Mouse (Mus musculus): Measurements from ENCODE around the gene Gm10447. TPM values are rescaled to one million over a fixed set of nuclear protein-coding genes. Genes with fewer than 3 reads are reported as not detected.

Gene Gm10447
- polyA plus RNA-seq, 1 experiment from 2014 or later: not detected

GRCm38 (mm10) chr11:53493243-53493955 is 36.5 kb upstream of the Gm10447 start:
- Histone ChIP-seq H3K9ac (ENCODE audit: low read depth, low read length) (no peak overlapping the region), H3K4me3 (ENCODE audit: low read depth, low read length) (no peak overlapping the region), H3K4me2 (no peak overlapping the region), H3K36me3 (ENCODE audit: control insufficient read depth, insufficient read depth, low read length) (no peaks in the 10 kb centered on the region), H3K4me1 (ENCODE audit: control insufficient read depth, insufficient read depth, low read length) (peaks cover 12% of the 10 kb centered on the region), H3K27ac (ENCODE audit: low read depth, low read length) (0 out of 2 replicates have a peak overlapping the region, but pooled peaks have one; percentile 41), H3K9me3 (replicated peaks; ENCODE audit: control insufficient read depth, low read length) (no peaks in the 10 kb centered on the region), H3K27me3 (ENCODE audit: control insufficient read depth, insufficient read depth, low read length) (no peaks in the 10 kb centered on the region)
- no peak for ATAC-seq (replicated peaks; ENCODE audit: insufficient number of reproducible peaks, low FRiP score, low TSS enrichment)
- 28% methylated on average over 3 of the region's 3 CpGs for WGBS (ENCODE audit: insufficient replicate concordance)

DNA sequence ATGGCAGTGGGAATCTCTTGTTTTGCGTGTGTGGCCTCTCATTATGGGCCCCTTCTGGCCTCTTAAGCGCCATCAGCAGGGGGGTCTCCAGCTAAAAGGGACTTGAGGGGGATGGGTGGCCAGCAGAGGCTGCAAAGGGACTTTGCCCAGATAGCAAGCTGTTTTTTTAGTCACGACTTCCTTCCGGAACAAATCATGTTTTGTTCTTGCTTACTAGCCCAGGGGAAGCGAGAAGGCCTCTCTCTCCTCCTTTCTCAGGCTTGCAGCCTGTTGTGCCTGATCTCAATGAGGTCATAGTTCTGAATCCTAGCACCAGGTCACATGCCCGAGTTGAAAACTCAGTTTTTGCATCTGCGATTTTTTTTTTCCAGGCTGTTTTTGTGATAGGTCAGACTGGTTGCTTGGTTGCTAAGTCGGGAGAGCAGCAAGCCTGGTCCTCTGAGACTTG is 35.1 kb upstream of the Gm10447 start:
- Histone ChIP-seq H3K27me3 (ENCODE audit: control insufficient read depth, insufficient read depth, low read length) (peaks cover 10% of the 10 kb centered on the region), H3K4me1 (ENCODE audit: control insufficient read depth, insufficient read depth, low read length) (peaks cover 17% of the 10 kb centered on the region), H3K4me3 (ENCODE audit: low read depth, low read length) (no peak overlapping the region), H3K27ac (ENCODE audit: low read depth, low read length) (0 out of 2 replicates have a peak overlapping the region, but pooled peaks have one; percentile 15), H3K9ac (ENCODE audit: low read depth, low read length) (0 out of 2 replicates have a peak overlapping the region, but pooled peaks have one; percentile 2), H3K36me3 (ENCODE audit: control insufficient read depth, insufficient read depth, low read length) (no peaks in the 10 kb centered on the region), H3K9me3 (replicated peaks; ENCODE audit: control insufficient read depth, low read length) (no peaks in the 10 kb centered on the region), H3K4me2 (no peak overlapping the region)
- no peak for ATAC-seq (replicated peaks; ENCODE audit: insufficient number of reproducible peaks, low FRiP score, low TSS enrichment)
- 21% methylated on average over 8 of the region's 8 CpGs for WGBS (ENCODE audit: insufficient replicate concordance)

GRCm38 (mm10) chr11:53489421-53489820 is 32.5 kb upstream of the Gm10447 start:
- Histone ChIP-seq H3K9me3 (replicated peaks; ENCODE audit: control insufficient read depth, low read length) (no peaks in the 10 kb centered on the region), H3K4me3 (ENCODE audit: low read depth, low read length) (no peak overlapping the region), H3K36me3 (ENCODE audit: control insufficient read depth, insufficient read depth, low read length) (no peaks in the 10 kb centered on the region), H3K4me2 (no peak overlapping the region), H3K9ac (ENCODE audit: low read depth, low read length) (no peak overlapping the region), H3K4me1 (ENCODE audit: control insufficient read depth, insufficient read depth, low read length) (peaks cover 21% of the 10 kb centered on the region), H3K27ac (ENCODE audit: low read depth, low read length) (no peak overlapping the region), H3K27me3 (ENCODE audit: control insufficient read depth, insufficient read depth, low read length) (peaks cover 14% of the 10 kb centered on the region)
- ATAC-seq (replicated peaks; ENCODE audit: insufficient number of reproducible peaks, low FRiP score, low TSS enrichment): no peak
- 84% methylated on average over 9 of the region's 9 CpGs for WGBS (ENCODE audit: insufficient replicate concordance)

DNA sequence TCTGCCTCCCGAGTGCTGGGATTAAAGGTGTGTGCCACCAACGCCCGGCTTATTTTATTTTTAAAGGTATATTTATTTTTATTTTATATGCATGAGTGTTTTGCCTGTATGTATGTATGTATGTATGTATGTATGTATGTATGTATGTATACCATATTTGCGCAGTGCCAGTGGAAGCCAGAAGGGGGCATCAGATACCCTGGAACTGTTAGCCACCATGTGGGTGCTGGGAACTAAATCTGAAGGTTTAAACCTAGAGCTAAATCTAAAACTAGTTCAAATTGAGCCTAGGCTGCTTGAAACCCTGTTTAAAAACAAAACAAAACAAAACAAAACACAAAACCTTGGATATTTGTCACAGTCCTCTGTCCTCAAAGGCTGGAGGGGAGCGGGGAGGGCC is 32.1 kb upstream of the Gm10447 start:
- no peak for ATAC-seq (replicated peaks; ENCODE audit: insufficient number of reproducible peaks, low FRiP score, low TSS enrichment)
- no peak overlapping the region for H3K9ac ChIP-seq (ENCODE audit: low read depth, low read length)
- 95% methylated on average over 5 of the region's 5 CpGs for WGBS (ENCODE audit: insufficient replicate concordance)

DNA sequence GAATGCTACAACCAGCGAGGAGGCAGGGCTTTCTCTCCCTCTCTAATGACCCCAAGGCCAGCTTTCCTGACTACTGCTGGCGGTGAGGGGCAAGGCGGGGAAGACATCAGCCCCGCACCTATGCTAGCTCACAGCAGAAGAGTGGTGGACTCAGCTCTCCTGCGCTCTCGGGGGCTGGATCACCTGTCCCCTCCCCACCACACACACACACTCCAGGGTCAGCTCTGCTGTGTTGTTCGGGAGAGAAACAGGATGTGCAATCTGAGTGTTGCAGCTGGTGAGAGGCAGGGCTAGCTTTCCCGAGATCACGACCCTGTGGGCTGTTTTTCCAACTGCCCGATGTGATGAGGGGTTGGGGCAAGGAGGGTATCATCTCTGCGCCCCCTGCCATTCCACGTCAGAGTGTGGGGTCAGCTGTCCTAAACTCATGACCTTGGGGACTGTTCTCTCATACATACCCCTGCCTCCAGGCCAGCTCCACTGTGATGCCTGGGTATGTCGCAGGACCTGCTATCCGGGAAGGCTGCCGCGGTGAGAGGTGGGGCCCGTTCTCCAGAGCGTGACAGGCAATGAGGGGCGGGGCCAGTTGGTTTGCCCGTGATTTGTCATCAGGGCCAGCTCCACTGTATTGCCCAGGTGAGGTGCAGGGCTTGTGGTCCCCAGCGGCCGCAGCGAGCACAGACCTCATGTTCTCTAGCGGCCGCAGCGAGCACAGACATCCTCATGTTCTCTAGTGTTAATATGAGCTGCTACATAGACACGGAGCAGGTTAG is 30.1 kb upstream of the Gm10447 start:
- peaks cover 15% of the 10 kb centered on the region for H3K4me1 ChIP-seq (ENCODE audit: control insufficient read depth, insufficient read depth, low read length)
- 9% methylated on average over 27 of the region's 27 CpGs for WGBS (ENCODE audit: insufficient replicate concordance)
- H3K27me3 ChIP-seq (ENCODE audit: control insufficient read depth, insufficient read depth, low read length): peaks cover 14% of the 10 kb centered on the region
- ATAC-seq (replicated peaks; ENCODE audit: insufficient number of reproducible peaks, low FRiP score, low TSS enrichment): no peak
- H3K4me2 ChIP-seq: peak overlapping the region; percentile 66
- peak overlapping the region; percentile 22 for H3K4me3 ChIP-seq (ENCODE audit: low read depth, low read length)
- peak overlapping the region; percentile 56; the same call in 1 of the 2 replicates for H3K9ac ChIP-seq (ENCODE audit: low read depth, low read length)
- H3K27ac ChIP-seq (ENCODE audit: low read depth, low read length): no peak overlapping the region
- no peaks in the 10 kb centered on the region for H3K36me3 ChIP-seq (ENCODE audit: control insufficient read depth, insufficient read depth, low read length)
- H3K9me3 ChIP-seq (replicated peaks; ENCODE audit: control insufficient read depth, low read length): no peaks in the 10 kb centered on the region

More for the DNA sequence above, 32.1 kb upstream of the Gm10447 start:
- Histone ChIP-seq H3K4me1 (ENCODE audit: control insufficient read depth, insufficient read depth, low read length) (peaks cover 21% of the 10 kb centered on the region), H3K27me3 (ENCODE audit: control insufficient read depth, insufficient read depth, low read length) (peaks cover 14% of the 10 kb centered on the region), H3K4me3 (ENCODE audit: low read depth, low read length) (no peak overlapping the region), H3K9me3 (replicated peaks; ENCODE audit: control insufficient read depth, low read length) (no peaks in the 10 kb centered on the region), H3K36me3 (ENCODE audit: control insufficient read depth, insufficient read depth, low read length) (no peaks in the 10 kb centered on the region), H3K27ac (ENCODE audit: low read depth, low read length) (no peak overlapping the region), H3K4me2 (no peak overlapping the region)

- Histone ChIP-seq H3K27ac (ENCODE audit: low read depth, low read length) (no peak overlapping the region), H3K4me2 (no peak overlapping the region), H3K9me3 (replicated peaks; ENCODE audit: control insufficient read depth, low read length) (no peaks in the 10 kb centered on the region), H3K4me3 (ENCODE audit: low read depth, low read length) (no peak overlapping the region), H3K9ac (ENCODE audit: low read depth, low read length) (no peak overlapping the region), H3K4me1 (ENCODE audit: control insufficient read depth, insufficient read depth, low read length) (peaks cover 9% of the 10 kb centered on the region), H3K36me3 (ENCODE audit: control insufficient read depth, insufficient read depth, low read length) (no peaks in the 10 kb centered on the region), H3K27me3 (ENCODE audit: control insufficient read depth, insufficient read depth, low read length) (peaks cover 16% of the 10 kb centered on the region)
- WGBS (ENCODE audit: insufficient replicate concordance): 57% methylated on average over 3 of the region's 3 CpGs
- ATAC-seq (replicated peaks; ENCODE audit: insufficient number of reproducible peaks, low FRiP score, low TSS enrichment): no peak
These were observed 29.4 kb upstream of the Gm10447 start for GRCm38 (mm10) chr11:53486351-53486750.

GRCm38 (mm10) chr11:53485719-53486118 is 28.8 kb upstream of the Gm10447 start:
- 39% methylated on average over 3 of the region's 3 CpGs for WGBS (ENCODE audit: insufficient replicate concordance)
- no peak overlapping the region for H3K27ac ChIP-seq (ENCODE audit: low read depth, low read length)
- H3K27me3 ChIP-seq (ENCODE audit: control insufficient read depth, insufficient read depth, low read length): peaks cover 16% of the 10 kb centered on the region
- H3K36me3 ChIP-seq (ENCODE audit: control insufficient read depth, insufficient read depth, low read length): no peaks in the 10 kb centered on the region
- H3K4me2 ChIP-seq: no peak overlapping the region
- H3K4me3 ChIP-seq (ENCODE audit: low read depth, low read length): no peak overlapping the region
- H3K9ac ChIP-seq (ENCODE audit: low read depth, low read length): no peak overlapping the region
- H3K9me3 ChIP-seq (replicated peaks; ENCODE audit: control insufficient read depth, low read length): no peaks in the 10 kb centered on the region
- ATAC-seq (replicated peaks; ENCODE audit: insufficient number of reproducible peaks, low FRiP score, low TSS enrichment): no peak
- peaks cover 9% of the 10 kb centered on the region for H3K4me1 ChIP-seq (ENCODE audit: control insufficient read depth, insufficient read depth, low read length)

GRCm38 (mm10) chr11:53483159-53483891 is 26.4 kb upstream of the Gm10447 start:
- no peak for ATAC-seq (replicated peaks; ENCODE audit: insufficient number of reproducible peaks, low FRiP score, low TSS enrichment)
- Histone ChIP-seq H3K27ac (ENCODE audit: low read depth, low read length) (0 out of 2 replicates have a peak overlapping the region, but pooled peaks have one; percentile 1), H3K9ac (ENCODE audit: low read depth, low read length) (no peak overlapping the region), H3K4me2 (no peak overlapping the region), H3K4me3 (ENCODE audit: low read depth, low read length) (no peak overlapping the region), H3K4me1 (ENCODE audit: control insufficient read depth, insufficient read depth, low read length) (peaks cover 22% of the 10 kb centered on the region), H3K9me3 (replicated peaks; ENCODE audit: control insufficient read depth, low read length) (no peaks in the 10 kb centered on the region), H3K36me3 (ENCODE audit: control insufficient read depth, insufficient read depth, low read length) (no peaks in the 10 kb centered on the region), H3K27me3 (ENCODE audit: control insufficient read depth, insufficient read depth, low read length) (peaks cover 38% of the 10 kb centered on the region)
- 52% methylated on average over 9 of the region's 9 CpGs for WGBS (ENCODE audit: insufficient replicate concordance)
